Mouse (Mus musculus): ENCODE data around the gene Lamb2.

GRCm38 (mm10) chr9:108492043-108492750 lies 12.7 kb downstream of the Lamb2 start:
- TF ChIP-seq MAX (IDR thresholded peaks at IDR 0.05; ENCODE audit: low read length) (no peak), CTCF (IDR thresholded peaks at IDR 0.05 in 2 of 3, conservative IDR thresholded peaks at IDR 0.05 in 1 of 3; ENCODE audit: control insufficient read depth in 1 of 3, insufficient read depth in 1 of 3, low read depth in 2 of 3, low read length in 3 of 3, poor library complexity in 1 of 3, severe bottlenecking in 1 of 3) (no peak), USF2 (IDR thresholded peaks at IDR 0.05; ENCODE audit: borderline replicate concordance in 1 of 2, insufficient read depth in 1 of 2, low read depth in 1 of 2, low read length in 2 of 2) (no peak), MYC (IDR thresholded peaks at IDR 0.05; ENCODE audit: low read depth, low read length) (no peak), EP300 (IDR thresholded peaks at IDR 0.05; ENCODE audit: low read depth in 1 of 2, low read length in 2 of 2) (no peak), SIN3A (IDR thresholded peaks at IDR 0.05; ENCODE audit: low read length) (no peak), POLR2A (IDR thresholded peaks at IDR 0.05; ENCODE audit: control insufficient read depth in 1 of 2, insufficient read depth in 1 of 2, low read depth in 1 of 2, low read length in 2 of 2, poor library complexity in 1 of 2) (no peak), MAFK (IDR thresholded peaks at IDR 0.05; ENCODE audit: borderline replicate concordance, low read depth, low read length) (no peak), MXI1 (IDR thresholded peaks at IDR 0.05; ENCODE audit: low read depth, low read length) (no peak), TBP (IDR thresholded peaks at IDR 0.05; ENCODE audit: low read depth, low read length) (no peak), KAT2A (conservative IDR thresholded peaks at IDR 0.05; ENCODE audit: low read depth, low read length) (no peak), GATA1 (IDR thresholded peaks at IDR 0.05; ENCODE audit: low read depth, low read length) (no peak)

All from MEL (cell line).